32 mouse cellular contexts compared by ENCODE assay signal in genomic region chr2:154959909-154960308, GRCm38 (mm10). TPM values are rescaled to one million over a fixed set of nuclear protein-coding genes. Genes with fewer than 3 reads are reported as not detected.
DNase-seq lines count a peak whose midpoint lies in the region; ATAC-seq and TF ChIP-seq lines count a peak whose summit lies in the region.
"Had no signal": no experiment of that assay in that cellular context is flagged by ENCODE, and none has a peak within 500 bp of the region (broad histone marks: within the 10 kb centered on the region; RNA-seq: fewer than 3 reads in every experiment).

No protein-coding gene starts in this region.

- no peak for TF ChIP-seq POLR2A in limb, embryonic 14.5 days (IDR thresholded peaks at IDR 0.05; ENCODE audit: borderline replicate concordance, extremely low read depth, insufficient read depth, insufficient read length)

- peaks cover 10% of the 10 kb centered on the region; the same call in 1 of the 2 replicates for H3K4me1 ChIP-seq in embryonic facial prominence, embryonic 15.5 days
- peaks cover 23% of the 10 kb centered on the region for H3K4me1 ChIP-seq in limb, embryonic 14.5 days (ENCODE audit: control insufficient read depth, insufficient read depth, low read length)
- H3K4me1 ChIP-seq in hindbrain, embryonic 13.5 days (replicated peaks), result peaks cover 3% of the 10 kb centered on the region; the same call in 1 of the 2 replicates
- H3K4me1 ChIP-seq: forebrain, embryonic 13.5 days; heart, embryonic 12.5 days; heart, embryonic 15.5 days; hindbrain, embryonic 12.5 days had no signal

- intact Hi-C loops in heart, postnatal 25 days (cut with DNase I), result no loop called here

- H3K9ac ChIP-seq in embryonic facial prominence, embryonic 15.5 days, result no peak overlapping the region
- H3K9ac ChIP-seq in limb, embryonic 14.5 days (ENCODE audit: low read depth, low read length, severe bottlenecking), result no peak overlapping the region
- no peak overlapping the region for H3K9ac ChIP-seq in hindbrain, embryonic 13.5 days
- H3K9ac ChIP-seq: forebrain, embryonic 13.5 days; heart, embryonic 12.5 days; heart, embryonic 15.5 days; hindbrain, embryonic 12.5 days had no signal

- no peaks in the 10 kb centered on the region for H3K27me3 ChIP-seq in embryonic facial prominence, embryonic 15.5 days
- no peaks in the 10 kb centered on the region for H3K27me3 ChIP-seq in limb, embryonic 14.5 days (ENCODE audit: control insufficient read depth, insufficient read depth, low read length)
- H3K27me3 ChIP-seq in hindbrain, embryonic 13.5 days, result 0 out of 2 replicates have a peak, but pooled peaks cover 2% of the 10 kb centered on the region
- H3K27me3 ChIP-seq: forebrain, embryonic 13.5 days; hindbrain, embryonic 12.5 days had no signal

- H3K4me3 ChIP-seq in embryonic facial prominence, embryonic 15.5 days (replicated peaks), result no peak overlapping the region
- H3K4me3 ChIP-seq in limb, embryonic 14.5 days (replicated peaks; ENCODE audit: low read length), result no peak overlapping the region
- H3K4me3 ChIP-seq in hindbrain, embryonic 13.5 days, result no peak overlapping the region
- H3K4me3 ChIP-seq: forebrain, embryonic 10.5 days; forebrain, embryonic 13.5 days; heart, embryonic 12.5 days; heart, embryonic 15.5 days; hindbrain, embryonic 12.5 days had no signal

- peak overlapping the region; percentile 13; the same call in 1 of the 2 replicates for H3K27ac ChIP-seq in embryonic facial prominence, embryonic 15.5 days (replicated peaks)
- peak overlapping the region; percentile 40 for H3K27ac ChIP-seq in limb, embryonic 14.5 days (replicated peaks; ENCODE audit: low read depth, low read length)
- H3K27ac ChIP-seq in hindbrain, embryonic 13.5 days, result no peak overlapping the region
- H3K27ac ChIP-seq: forebrain, embryonic 10.5 days; forebrain, embryonic 13.5 days; heart, embryonic 15.5 days; hindbrain, embryonic 12.5 days had no signal

- H3K36me3 ChIP-seq in embryonic facial prominence, embryonic 15.5 days, result no peaks in the 10 kb centered on the region
- H3K36me3 ChIP-seq in limb, embryonic 14.5 days (ENCODE audit: control insufficient read depth, insufficient read depth, low read length), result no peaks in the 10 kb centered on the region
- no peaks in the 10 kb centered on the region for H3K36me3 ChIP-seq in hindbrain, embryonic 13.5 days
- H3K36me3 ChIP-seq: forebrain, embryonic 10.5 days; heart, embryonic 12.5 days; heart, embryonic 15.5 days; hindbrain, embryonic 12.5 days had no signal

- no peak overlapping the region for H3K4me2 ChIP-seq in embryonic facial prominence, embryonic 15.5 days (replicated peaks)
- H3K4me2 ChIP-seq in limb, embryonic 14.5 days (replicated peaks; ENCODE audit: low read depth, low read length, severe bottlenecking), result no peak overlapping the region
- H3K4me2 ChIP-seq in hindbrain, embryonic 13.5 days, result no peak overlapping the region
- H3K4me2 ChIP-seq: forebrain, embryonic 13.5 days; heart, embryonic 12.5 days; heart, embryonic 15.5 days; hindbrain, embryonic 12.5 days had no signal

- DNase-seq in heart, adult 11 months, result peak; percentile 55
- no peak for DNase-seq in heart, postnatal 25 days (ENCODE audit: low spot score)
- peak; percentile 28 for DNase-seq in NIH3T3 (ENCODE audit: low read depth)
- DNase-seq in limb, embryonic 14.5 days (ENCODE audit: low spot score), result no peak
- DNase-seq in cerebellum, adult 9-11 months, result no peak
- DNase-seq: adrenal gland, adult 8-10 months; adrenal gland, postnatal 25 days; cerebellum, adult 18-20 months; cerebellum, adult 9-10 months; cerebellum, postnatal 25 days; gastrocnemius, postnatal 10 days; heart, adult 18-20 months; heart, postnatal 10 days; heart, postnatal 4 days; kidney, adult 8-10 months had no signal

- 53% methylated on average over 3 of the region's 3 CpGs for WGBS in embryonic facial prominence, embryonic 15.5 days
- 57% methylated on average over 3 of the region's 3 CpGs for WGBS in limb, embryonic 14.5 days
- WGBS in hindbrain, embryonic 13.5 days, result 86% methylated on average over 3 of the region's 3 CpGs

- no peak for ATAC-seq in embryonic facial prominence, embryonic 15.5 days (ENCODE audit: insufficient number of reproducible peaks, low FRiP score, low TSS enrichment, low read depth)
- ATAC-seq in limb, embryonic 14.5 days (ENCODE audit: low FRiP score, low read depth), result peak; percentile 34; the same call in 1 of the 2 replicates
- ATAC-seq in hindbrain, embryonic 13.5 days (ENCODE audit: low FRiP score), result no peak
- ATAC-seq in megakaryocyte progenitor cell, adult 5-6 weeks (replicated peaks; ENCODE audit: poor library complexity), result no peak
- ATAC-seq: activated CD4-positive, CD25-positive, alpha-beta regulatory T cell, adult 4 months; CD4-positive, CD25-positive, alpha-beta regulatory T cell, adult 4 months; forebrain, embryonic 13.5 days; forebrain, embryonic 16.5 days; hindbrain, embryonic 16.5 days; intestine, postnatal 0 days had no signal

- H3K9me3 ChIP-seq in embryonic facial prominence, embryonic 15.5 days (replicated peaks), result no peaks in the 10 kb centered on the region
- H3K9me3 ChIP-seq in limb, embryonic 14.5 days (ENCODE audit: control insufficient read depth, low read length), result no peaks in the 10 kb centered on the region
- no peaks in the 10 kb centered on the region for H3K9me3 ChIP-seq in hindbrain, embryonic 13.5 days
- H3K9me3 ChIP-seq: forebrain, embryonic 10.5 days; forebrain, embryonic 13.5 days; heart, embryonic 12.5 days; heart, embryonic 15.5 days; hindbrain, embryonic 12.5 days had no signal

RNA-seq across cellular contexts. Expression of gene Gm14226, which starts 58.2 kb away (rescaled TPM):
- under 1 TPM; 0.13 to 0.17 TPM for total RNA-seq in heart, postnatal 25 days (2021)
- polyA plus RNA-seq in embryonic facial prominence, embryonic 15.5 days (2015; fragmentation: Nextera tagmentation; extraction: Ambion mirVana), result 5.9 and 8.3 TPM in 2 replicates
- polyA plus RNA-seq in limb, embryonic 14.5 days (2012; rRNA removed), result 17.4 and 17.7 TPM in 2 replicates
- 5.7 and 6.3 TPM in 2 replicates for polyA plus RNA-seq in limb, embryonic 14.5 days (2014; fragmentation: Nextera tagmentation; extraction: Ambion mirVana)
- polyA plus RNA-seq in hindbrain, embryonic 13.5 days (2015; fragmentation: Nextera tagmentation; extraction: Ambion mirVana), result 0.16 and 0.44 TPM in 2 replicates
- total RNA-seq in megakaryocyte progenitor cell, adult 5-6 weeks (2015), result not detected in 2 replicates
- total RNA-seq in megakaryocyte progenitor cell, adult 5-6 weeks (2017), result not detected in 2 replicates
- total RNA-seq: common myeloid progenitor, adult 5-6 weeks; gastrocnemius, adult 18-20 months; gastrocnemius, postnatal 10 days; gastrocnemius, postnatal 4 days had no signal
- polyA plus RNA-seq: C2C12; CD4-positive, CD25-positive, alpha-beta regulatory T cell, adult 4 months had no signal

Comparison
In these comparisons a context has a peak if more than half of its experiments do, and no peak if none do; other contexts are left out.
1. DNase-seq: peak in heart, adult 11 months (single experiment) and NIH3T3 (single experiment); none in heart, postnatal 25 days (single experiment), limb, embryonic 14.5 days (single experiment) and cerebellum, adult 9-11 months (single experiment).